Mouse (Mus musculus): ENCODE data around the gene Actr3b. TPM values are rescaled to one million over a fixed set of nuclear protein-coding genes. Genes with fewer than 3 reads are reported as not detected.
"Not testable (repeated sequence)": the region's sequence is repeated elsewhere in the genome, so short reads cannot be mapped to it uniquely, and the experiment has no call there.

Actr3b gene
- total RNA-seq, 2 experiments from 2014 or later: 35.2 to 40.9 TPM

GRCm38 (mm10) chr5:25875927-25876326 lies 116.1 kb downstream of the Actr3b start:
- intact Hi-C loops (cut with DNase I); DNase-seq (ENCODE audit: low spot score): not testable (repeated sequence)

- intact Hi-C loops (cut with DNase I): no loop called here
- DNase-seq (ENCODE audit: low spot score): no peak
Observed at GRCm38 (mm10) chr5:25877281-25877680, 117.5 kb downstream of the Actr3b start.

- DNase-seq (ENCODE audit: low spot score): no peak
- intact Hi-C loops (cut with DNase I): no loop called here
Observed at GRCm38 (mm10) chr5:25877996-25878395, 118.2 kb downstream of the Actr3b start.

- intact Hi-C loops (cut with DNase I): no loop called here
Observed at GRCm38 (mm10) chr5:25886708-25887107, 126.9 kb downstream of the Actr3b start.

GRCm38 (mm10) chr5:25889746-25890382 lies 130.1 kb downstream of the Actr3b start:
- no peak for DNase-seq (ENCODE audit: low spot score)
- intact Hi-C loops (cut with DNase I): loop anchor here (2.0 kb wide), 1 partner anchor 19 kb away; no protein-coding TSS in a partner anchor

More at GRCm38 (mm10) chr5:25886708-25887107, 126.9 kb downstream of the Actr3b start:
- no peak for DNase-seq (ENCODE audit: low spot score)

- DNase-seq (ENCODE audit: low spot score): no peak
- intact Hi-C loops (cut with DNase I): no loop called here
Observed at GRCm38 (mm10) chr5:25891321-25891720, 131.5 kb downstream of the Actr3b start.

Other genes with a start within 250 kb of the Actr3b start
- under 1 TPM in 1 of 2 experiments, not detected in 1; 0.16 TPM for gene Cct8l1, start 243.9 kb upstream of the Actr3b start, total RNA-seq (2021)
- 1 to 10 TPM; 4.9 to 5.5 TPM for gene Xrcc2, start 54.2 kb upstream of the Actr3b start, total RNA-seq (2021)
- gene Gm21663, start 182.4 kb downstream of the Actr3b start, total RNA-seq (2021): not detected
- gene Gm21671, start 194.4 kb downstream of the Actr3b start, total RNA-seq (2021): not detected
- gene Gm21680, start 212.7 kb downstream of the Actr3b start, total RNA-seq (2021): not detected
- not detected for gene Gm21698, start 228.7 kb downstream of the Actr3b start, total RNA-seq (2021)
- gene Gm1979, start 244.8 kb downstream of the Actr3b start, total RNA-seq (2021): not detected